Mouse (Mus musculus) megakaryocyte, embryonic 14.5 days (primary cell): Measurements from ENCODE around the gene Lcmt1.

Experiments used
- FLI1 ChIP-seq: IDR thresholded peaks from 2 replicates; pipeline ENCODE4 v1.6.1; 2012; ENCODE audit warnings: low read length, inconsistent platforms, mixed read lengths
- GATA1 ChIP-seq: IDR thresholded peaks from 3 replicates; pipeline ENCODE4 v1.6.1; 2012; ENCODE audit warnings: mixed read lengths, low read length, inconsistent platforms, borderline replicate concordance

DNA sequence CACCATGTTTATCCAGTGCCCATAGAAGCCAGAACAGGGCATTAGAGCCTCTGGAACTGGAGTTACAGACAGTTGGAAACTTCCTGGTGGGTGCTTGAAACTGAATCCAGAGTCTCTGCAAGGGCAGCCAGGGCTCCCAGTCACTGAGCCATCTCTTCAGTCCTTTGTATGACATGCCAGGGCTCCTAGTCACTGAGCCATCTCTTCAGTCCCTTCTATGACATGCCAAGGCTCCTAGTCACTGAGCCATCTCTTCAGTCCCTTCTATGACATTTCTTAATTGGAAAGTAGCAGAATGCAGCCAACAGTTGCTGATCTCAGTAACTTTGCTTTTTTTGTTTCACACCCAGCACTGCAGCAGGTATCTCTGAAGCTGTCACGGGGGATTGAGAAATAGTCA, 72.5 kb downstream of the Lcmt1 start:
- TF ChIP-seq GATA1 (no peak), FLI1 (no peak)
